Comparison of ENCODE assay signal across 8 mouse cellular contexts in genomic region chr2:60963616-60964015, GRCm38 (mm10). TPM values are rescaled to one million over a fixed set of nuclear protein-coding genes. Genes with fewer than 3 reads are reported as not detected.
DNase-seq lines count a peak whose midpoint lies in the region; ATAC-seq and TF ChIP-seq lines count a peak whose summit lies in the region.

No protein-coding gene starts in this region.

- H3K9me3 ChIP-seq in embryonic facial prominence, embryonic 15.5 days (replicated peaks) = no peaks in the 10 kb centered on the region
- no peaks in the 10 kb centered on the region for H3K9me3 ChIP-seq in intestine, embryonic 14.5 days (ENCODE audit: control insufficient read depth, low read length)

- TF ChIP-seq POLR2A in liver, adult 2 months (IDR thresholded peaks at IDR 0.05; ENCODE audit: extremely low read depth, insufficient read depth, low read length) = no peak

- 25% methylated on average over 5 of the region's 5 CpGs for WGBS in liver, adult 2 months
- WGBS in embryonic facial prominence, embryonic 15.5 days = 6% methylated on average over 5 of the region's 5 CpGs
- 14% methylated on average over 5 of the region's 5 CpGs for WGBS in intestine, embryonic 14.5 days
- WGBS in macrophage (ENCODE audit: missing documents) = 38% methylated on average over 5 of the region's 5 CpGs

- peaks cover 5% of the 10 kb centered on the region; the same call in 1 of the 2 replicates for H3K4me1 ChIP-seq in liver, adult 2 months (ENCODE audit: control insufficient read depth, insufficient read depth, low read length)
- peaks cover 9% of the 10 kb centered on the region; the same call in 1 of the 2 replicates for H3K4me1 ChIP-seq in embryonic facial prominence, embryonic 15.5 days
- peaks cover 21% of the 10 kb centered on the region for H3K4me1 ChIP-seq in intestine, embryonic 14.5 days (replicated peaks; ENCODE audit: control insufficient read depth, insufficient read depth, low read length)

- ATAC-seq in embryonic facial prominence, embryonic 15.5 days (ENCODE audit: insufficient number of reproducible peaks, low FRiP score, low TSS enrichment, low read depth) = no peak
- ATAC-seq in intestine, embryonic 14.5 days (replicated peaks; ENCODE audit: low FRiP score, low TSS enrichment, low read depth) = no peak

- H3K27ac ChIP-seq in liver, adult 2 months (replicated peaks; ENCODE audit: insufficient read depth, low read depth, low read length) = peak overlapping the region; percentile 97
- H3K27ac ChIP-seq in embryonic facial prominence, embryonic 15.5 days (replicated peaks) = peak overlapping the region; percentile 96
- H3K27ac ChIP-seq in intestine, embryonic 14.5 days (ENCODE audit: low read depth) = peak overlapping the region; percentile 97
- no peak overlapping the region for H3K27ac ChIP-seq in macrophage

- H3K4me3 ChIP-seq in liver, adult 2 months (ENCODE audit: insufficient read depth, low read depth, low read length) = peak overlapping the region; percentile 93; the same call in 1 of the 2 replicates
- H3K4me3 ChIP-seq in embryonic facial prominence, embryonic 15.5 days (replicated peaks) = peak overlapping the region; percentile 87
- H3K4me3 ChIP-seq in intestine, embryonic 14.5 days (ENCODE audit: low read depth, low read length) = peak overlapping the region; percentile 93
- peak overlapping the region; percentile 43 for H3K4me3 ChIP-seq in macrophage (ENCODE audit: inconsistent target)

- no peak for TF ChIP-seq CTCF in liver, adult 2 months (IDR thresholded peaks at IDR 0.05; ENCODE audit: low read depth, low read length)

- no peaks in the 10 kb centered on the region for H3K27me3 ChIP-seq in liver, adult 2 months (ENCODE audit: control insufficient read depth, insufficient read depth, low read length)
- H3K27me3 ChIP-seq in embryonic facial prominence, embryonic 15.5 days = no peaks in the 10 kb centered on the region
- no peaks in the 10 kb centered on the region for H3K27me3 ChIP-seq in intestine, embryonic 14.5 days (replicated peaks; ENCODE audit: control insufficient read depth, insufficient read depth, low read length)

- H3K9ac ChIP-seq in liver, adult 2 months (ENCODE audit: low read depth, low read length) = peak overlapping the region; percentile 97
- peak overlapping the region; percentile 83 for H3K9ac ChIP-seq in embryonic facial prominence, embryonic 15.5 days
- peak overlapping the region; percentile 86 for H3K9ac ChIP-seq in intestine, embryonic 14.5 days (ENCODE audit: low read length)

- H3K36me3 ChIP-seq in liver, adult 2 months (ENCODE audit: control insufficient read depth, insufficient read depth, low read length) = no peaks in the 10 kb centered on the region
- H3K36me3 ChIP-seq in embryonic facial prominence, embryonic 15.5 days = no peaks in the 10 kb centered on the region
- no peaks in the 10 kb centered on the region for H3K36me3 ChIP-seq in intestine, embryonic 14.5 days (ENCODE audit: control insufficient read depth, insufficient read depth, low read length)
- no peaks in the 10 kb centered on the region for H3K36me3 ChIP-seq in macrophage (ENCODE audit: inconsistent target)

- peaks cover 3% of the 10 kb centered on the region; the same call in 1 of the 2 replicates for H3K79me2 ChIP-seq in liver, adult 2 months (ENCODE audit: control insufficient read depth, insufficient read depth, low read length)
- peaks cover 9% of the 10 kb centered on the region; the same call in 1 of the 2 replicates for H3K79me2 ChIP-seq in macrophage (ENCODE audit: inconsistent target)

- H3K4me2 ChIP-seq in embryonic facial prominence, embryonic 15.5 days (replicated peaks) = peak overlapping the region; percentile 61
- peak overlapping the region; percentile 60 for H3K4me2 ChIP-seq in intestine, embryonic 14.5 days (ENCODE audit: low read length)

- DNase-seq in liver, adult 2 months (ENCODE audit: extremely low read depth, low read depth, low spot score) = peak; percentile 60
- no peak for DNase-seq in liver
- no peak for DNase-seq in intestine, embryonic 14.5 days (ENCODE audit: low spot score)
- peak; percentile 6 for DNase-seq in testis, postnatal 14 days (ENCODE audit: low spot score)
- DNase-seq in right cerebral cortex, postnatal 10 days (ENCODE audit: low spot score in 2 of 2) = no peak
- no peak for DNase-seq in adrenal gland, adult (ENCODE audit: inconsistent age in 2 of 2, low spot score in 1 of 2)

RNA-seq across cellular contexts. Expression of gene Rbms1, which starts 0.6 kb away (rescaled TPM):
- 25.8 and 33.2 TPM in 2 replicates for total RNA-seq in liver, adult 2 months (2014; rRNA removed)
- polyA plus RNA-seq in liver, adult 2 months (2012; rRNA removed) = 34.0 and 54.6 TPM in 2 replicates
- 128 and 144 TPM in 2 replicates for polyA plus RNA-seq in embryonic facial prominence, embryonic 15.5 days (2015; fragmentation: Nextera tagmentation; extraction: Ambion mirVana)
- polyA plus RNA-seq in intestine, embryonic 14.5 days (2014; fragmentation: Nextera tagmentation; extraction: Ambion mirVana) = 100 and 101 TPM in 2 replicates
- 100 to 1,000 TPM; 143 to 390 (median 200) TPM for total RNA-seq in macrophage (2018; cell fraction: chromatin; rRNA removed)
- total RNA-seq in macrophage (2018; cell fraction: cytosol; rRNA removed) = 100 to 1,000 TPM; 101 to 220 (median 132) TPM
- 100 to 1,000 TPM; 161 to 450 (median 222) TPM for total RNA-seq in macrophage (2018; cell fraction: nucleus; rRNA removed)
- 83.2 to 170 TPM (median 149 TPM) in 3 replicates for polyA plus RNA-seq in macrophage (2018)

Comparison
In these comparisons a context has a peak if more than half of its experiments do, and no peak if none do; other contexts are left out.
1. DNase-seq: peak in liver, adult 2 months (single experiment) and testis, postnatal 14 days (single experiment); none in liver (single experiment), intestine, embryonic 14.5 days (single experiment), right cerebral cortex, postnatal 10 days (0 of 2) and adrenal gland, adult (0 of 2).
2. H3K4me3 ChIP-seq: peak in every context shown above with its lines; median percentile 93 in liver, adult 2 months; 93 in intestine, embryonic 14.5 days; 87 in embryonic facial prominence, embryonic 15.5 days; 43 in macrophage.
3. Peak in every context shown above with its lines, with median percentiles within 50 percentile points of each other: H3K9ac ChIP-seq.